Mouse (Mus musculus): ENCODE results near the gene Ccdc172. TPM values are rescaled to one million over a fixed set of nuclear protein-coding genes. Genes with fewer than 3 reads are reported as not detected.
A peak's percentile ranks its signal among the peaks of the same experiment; 100 is the strongest.

Gene Ccdc172
- polyA plus RNA-seq, 1 experiment = not detected

DNA sequence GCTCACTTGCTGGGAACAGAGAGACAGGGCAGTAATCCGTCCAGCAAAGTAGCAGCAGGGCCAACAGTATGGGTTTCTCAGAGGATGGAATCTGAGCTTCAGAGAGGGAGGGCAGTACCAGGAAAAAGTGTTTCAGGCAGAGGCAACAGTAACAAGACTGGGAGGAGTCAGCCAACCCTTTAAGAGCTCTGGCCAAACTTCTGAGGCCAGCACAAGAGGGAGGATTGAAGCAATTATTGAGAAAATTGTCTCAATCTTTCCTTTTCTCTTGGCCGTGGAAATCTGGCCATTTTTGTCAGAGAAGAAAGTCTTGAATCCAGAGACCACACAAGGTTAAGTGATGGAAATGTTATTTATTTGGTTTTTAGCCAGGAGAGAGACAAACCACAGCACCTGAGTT is 25.1 kb upstream of the Ccdc172 start:
- Histone ChIP-seq H3K79me2 (ENCODE audit: control insufficient read depth, insufficient read depth) (no peaks in the 10 kb centered on the region), H3ac (ENCODE audit: control insufficient read depth, insufficient read length, low read depth) (no peak overlapping the region)
- TF ChIP-seq MYOG (IDR thresholded peaks at IDR 0.05; ENCODE audit: control insufficient read depth, extremely low read depth, insufficient read length) = no peak

DNA sequence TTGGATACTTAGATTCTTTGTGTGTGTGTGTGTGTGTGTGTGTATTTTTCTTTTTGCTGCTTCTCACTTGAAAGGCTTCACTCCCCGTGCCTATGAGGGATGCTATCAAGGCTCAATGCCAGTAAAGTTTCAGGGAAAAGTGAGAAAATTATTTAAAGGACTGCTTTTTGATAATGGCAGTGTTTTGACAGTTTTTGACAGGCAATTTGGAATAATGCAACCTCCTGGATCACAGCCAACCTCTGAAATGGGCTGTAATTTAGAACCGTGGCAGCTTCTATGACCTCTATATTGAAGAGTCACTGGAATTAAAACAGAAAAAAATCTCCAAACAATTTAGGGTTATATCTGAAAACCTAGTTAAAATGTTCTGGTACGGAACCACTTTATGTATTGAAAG is 14.7 kb upstream of the Ccdc172 start:
- no peaks in the 10 kb centered on the region for H3K79me2 ChIP-seq (ENCODE audit: control insufficient read depth, insufficient read depth)
- TF ChIP-seq MYOD1 (IDR thresholded peaks at IDR 0.05; ENCODE audit: control insufficient read depth, insufficient read length, low read depth) (no peak), CTCF (IDR thresholded peaks at IDR 0.05; ENCODE audit: control insufficient read depth, insufficient read depth, insufficient read length) (no peak)
- no peak overlapping the region for H3K4me3 ChIP-seq (ENCODE audit: insufficient read depth, poor library complexity, severe bottlenecking)
- no peaks in the 10 kb centered on the region for H3K79me3 ChIP-seq (ENCODE audit: low read depth)
- no peaks in the 10 kb centered on the region for H3K27me3 ChIP-seq (ENCODE audit: control insufficient read depth, insufficient read depth, insufficient read length)
- H3ac ChIP-seq (ENCODE audit: control insufficient read depth, insufficient read length, low read depth) = no peak overlapping the region
- H3K36me3 ChIP-seq (ENCODE audit: control insufficient read depth, insufficient read depth) = no peaks in the 10 kb centered on the region

More for the DNA sequence above, 25.1 kb upstream of the Ccdc172 start:
- no peak overlapping the region for H3K4me3 ChIP-seq (ENCODE audit: insufficient read depth, poor library complexity, severe bottlenecking)
- H3K36me3 ChIP-seq (ENCODE audit: control insufficient read depth, insufficient read depth) = no peaks in the 10 kb centered on the region
- H3K79me3 ChIP-seq (ENCODE audit: low read depth) = no peaks in the 10 kb centered on the region
- no peaks in the 10 kb centered on the region for H3K27me3 ChIP-seq (ENCODE audit: control insufficient read depth, insufficient read depth, insufficient read length)

DNA sequence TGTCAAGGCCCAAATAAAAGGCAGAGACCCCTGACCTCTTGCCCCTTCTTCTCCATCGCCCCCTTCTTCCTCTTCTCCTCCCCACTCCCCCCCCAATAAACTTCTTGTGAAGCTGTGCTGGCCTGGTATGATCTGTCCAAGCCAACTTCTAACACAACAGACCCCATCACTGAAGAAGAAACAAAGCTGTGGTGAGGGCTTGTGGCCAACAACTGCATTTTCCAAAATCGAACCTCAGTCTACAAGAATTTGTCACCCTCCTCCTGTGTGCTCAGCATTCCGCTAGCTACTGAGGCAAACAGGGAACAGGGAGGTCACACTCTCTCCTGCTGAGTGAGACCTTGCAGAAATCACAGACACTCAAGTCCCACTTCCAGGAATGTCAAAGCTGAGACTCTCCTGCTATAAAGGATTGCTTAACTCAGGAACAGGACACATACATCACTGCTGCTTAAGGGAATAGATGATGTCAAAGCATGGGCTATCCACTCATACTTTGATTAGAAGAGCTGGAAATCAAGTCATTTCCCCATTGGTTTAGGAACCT is 12.3 kb upstream of the Ccdc172 start:
- TF ChIP-seq CEBPB (IDR thresholded peaks at IDR 0.05; ENCODE audit: low read depth) = no peak
- Histone ChIP-seq H3K27me3 (ENCODE audit: control insufficient read depth, insufficient read depth, insufficient read length) (no peaks in the 10 kb centered on the region), H3K79me3 (ENCODE audit: low read depth) (no peaks in the 10 kb centered on the region), H3K4me3 (ENCODE audit: insufficient read depth, poor library complexity, severe bottlenecking) (no peak overlapping the region), H3K79me2 (ENCODE audit: control insufficient read depth, insufficient read depth) (no peaks in the 10 kb centered on the region), H3ac (ENCODE audit: control insufficient read depth, insufficient read length, low read depth) (no peak overlapping the region), H3K36me3 (ENCODE audit: control insufficient read depth, insufficient read depth) (no peaks in the 10 kb centered on the region)

DNA sequence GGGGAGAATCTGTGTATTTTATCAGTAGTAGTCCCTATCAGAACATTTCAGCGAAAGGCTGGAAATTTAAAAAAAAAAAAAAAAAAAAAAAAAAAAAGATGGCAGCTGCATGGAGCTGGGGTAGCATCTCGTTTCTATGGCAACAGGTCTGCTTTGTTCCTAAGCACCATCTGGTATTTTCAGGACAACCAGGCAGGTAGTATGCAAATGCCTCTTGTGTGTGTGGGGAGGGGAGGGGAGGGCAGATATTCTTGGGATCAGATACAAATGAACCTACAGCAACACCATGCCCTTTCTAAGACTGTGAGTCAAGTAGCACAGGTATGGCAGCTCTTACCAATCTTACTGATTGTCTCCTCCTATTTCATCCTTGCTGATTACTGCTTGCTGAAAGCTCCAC is 11.7 kb upstream of the Ccdc172 start:
- no peaks in the 10 kb centered on the region for H3K36me3 ChIP-seq (ENCODE audit: control insufficient read depth, insufficient read depth)
- no peak overlapping the region for H3K4me3 ChIP-seq (ENCODE audit: insufficient read depth, poor library complexity, severe bottlenecking)
- H3K27me3 ChIP-seq (ENCODE audit: control insufficient read depth, insufficient read depth, insufficient read length) = no peaks in the 10 kb centered on the region
- H3K79me2 ChIP-seq (ENCODE audit: control insufficient read depth, insufficient read depth) = no peaks in the 10 kb centered on the region
- no peaks in the 10 kb centered on the region for H3K79me3 ChIP-seq (ENCODE audit: low read depth)
- no peak for TF ChIP-seq MAX (IDR thresholded peaks at IDR 0.05)
- no peak for TF ChIP-seq CTCF (IDR thresholded peaks at IDR 0.05; ENCODE audit: control insufficient read depth, insufficient read depth, insufficient read length)
- TF ChIP-seq MYOG (IDR thresholded peaks at IDR 0.05; ENCODE audit: control insufficient read depth, extremely low read depth, insufficient read length) = no peak
- TF ChIP-seq CEBPB (IDR thresholded peaks at IDR 0.05; ENCODE audit: low read depth) = no peak
- TF ChIP-seq USF1 (IDR thresholded peaks at IDR 0.05; ENCODE audit: low read depth) = no peak
- TF ChIP-seq MYOD1 (IDR thresholded peaks at IDR 0.05; ENCODE audit: control insufficient read depth, insufficient read length, low read depth) = no peak
- no peak for TF ChIP-seq FOSL1 (IDR thresholded peaks at IDR 0.05; ENCODE audit: insufficient read depth, low read length, poor library complexity, severe bottlenecking)
- no peak overlapping the region for H3ac ChIP-seq (ENCODE audit: control insufficient read depth, insufficient read length, low read depth)

DNA sequence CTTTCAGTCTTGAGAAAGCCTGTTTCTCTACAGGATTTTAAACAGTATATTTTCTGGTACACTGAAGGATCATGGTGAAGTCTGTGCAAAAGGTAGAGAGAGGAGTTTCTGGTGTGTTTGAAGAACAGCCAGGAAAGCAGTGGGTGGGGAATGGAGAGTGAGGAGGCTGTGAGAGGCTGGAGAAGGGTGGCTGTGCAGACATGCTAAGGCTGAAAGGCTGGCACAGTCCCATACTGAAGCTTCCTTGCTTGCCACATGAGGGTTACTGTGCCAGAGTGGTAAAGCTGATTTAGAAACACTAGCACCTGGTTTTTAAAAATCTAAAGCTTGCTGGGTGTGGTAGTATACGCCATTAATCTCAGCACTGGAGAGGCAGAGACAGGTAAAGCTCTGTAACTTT is 9.9 kb downstream of the Ccdc172 start:
- H3K27me3 ChIP-seq (ENCODE audit: control insufficient read depth, insufficient read depth, insufficient read length) = no peaks in the 10 kb centered on the region
- no peak for TF ChIP-seq MYOG (IDR thresholded peaks at IDR 0.05; ENCODE audit: control insufficient read depth, extremely low read depth, insufficient read length)
- no peak for TF ChIP-seq FOSL1 (IDR thresholded peaks at IDR 0.05; ENCODE audit: insufficient read depth, low read length, poor library complexity, severe bottlenecking)
- no peak for TF ChIP-seq CEBPB (IDR thresholded peaks at IDR 0.05; ENCODE audit: low read depth)
- no peak for TF ChIP-seq CTCF (IDR thresholded peaks at IDR 0.05; ENCODE audit: control insufficient read depth, insufficient read depth, insufficient read length)
- TF ChIP-seq MYOD1 (IDR thresholded peaks at IDR 0.05; ENCODE audit: control insufficient read depth, insufficient read length, low read depth) = no peak
- no peak for TF ChIP-seq USF1 (IDR thresholded peaks at IDR 0.05; ENCODE audit: low read depth)
- TF ChIP-seq MAX (IDR thresholded peaks at IDR 0.05) = no peak
- no peak overlapping the region for H3K4me3 ChIP-seq (ENCODE audit: insufficient read depth, poor library complexity, severe bottlenecking)
- H3K79me2 ChIP-seq (ENCODE audit: control insufficient read depth, insufficient read depth) = no peaks in the 10 kb centered on the region
- no peak overlapping the region for H3ac ChIP-seq (ENCODE audit: control insufficient read depth, insufficient read length, low read depth)
- H3K79me3 ChIP-seq (ENCODE audit: low read depth) = no peaks in the 10 kb centered on the region
- no peaks in the 10 kb centered on the region for H3K36me3 ChIP-seq (ENCODE audit: control insufficient read depth, insufficient read depth)

GRCm38 (mm10) chr19:58523736-58524394 is 12.1 kb downstream of the Ccdc172 start:
- TF ChIP-seq CEBPB (IDR thresholded peaks at IDR 0.05; ENCODE audit: low read depth) (no peak), FOSL1 (IDR thresholded peaks at IDR 0.05; ENCODE audit: insufficient read depth, low read length, poor library complexity, severe bottlenecking) (peak; percentile 94), CTCF (IDR thresholded peaks at IDR 0.05; ENCODE audit: control insufficient read depth, insufficient read depth, insufficient read length) (no peak), MYOD1 (IDR thresholded peaks at IDR 0.05; ENCODE audit: control insufficient read depth, insufficient read length, low read depth) (peak; percentile 33), USF1 (IDR thresholded peaks at IDR 0.05; ENCODE audit: low read depth) (peak; percentile 84), MAX (IDR thresholded peaks at IDR 0.05) (no peak), MYOG (IDR thresholded peaks at IDR 0.05; ENCODE audit: control insufficient read depth, extremely low read depth, insufficient read length) (no peak)
- Histone ChIP-seq H3ac (ENCODE audit: control insufficient read depth, insufficient read length, low read depth) (peak overlapping the region; percentile 58), H3K79me3 (ENCODE audit: low read depth) (no peaks in the 10 kb centered on the region), H3K27me3 (ENCODE audit: control insufficient read depth, insufficient read depth, insufficient read length) (no peaks in the 10 kb centered on the region), H3K79me2 (ENCODE audit: control insufficient read depth, insufficient read depth) (no peaks in the 10 kb centered on the region), H3K4me3 (ENCODE audit: insufficient read depth, poor library complexity, severe bottlenecking) (no peak overlapping the region), H3K36me3 (ENCODE audit: control insufficient read depth, insufficient read depth) (no peaks in the 10 kb centered on the region)

Measured in C2C12 (cell line).